Mouse (Mus musculus) megakaryocyte, adult 5-6 weeks (primary cell): ENCODE measurements around the gene Sfxn1. TPM values are rescaled to one million over a fixed set of nuclear protein-coding genes. Genes with fewer than 3 reads are reported as not detected.

ENCODE experiments used
- ATAC-seq: 2 replicates; pipeline ENCODE4 v1.8.0; 2016; ENCODE audit warnings: mild to moderate bottlenecking, inconsistent platforms; ENCODE audit not compliant: poor library complexity, severe bottlenecking
- total RNA-seq, 2 experiments: library from RNA; stranded (forward) in 1 of 2; stranded (reverse) in 1 of 2; fragments of 153-499, 151-499 nt in 1 of 2; fragments of 221-1000, 200-1000 nt in 1 of 2; gene quantifications; 2 replicates each; pipeline versions ENCODE4 v1.2.3 to v1.2.4; 2015 to 2017

The Sfxn1 gene
- total RNA-seq (2015) (41.1 and 41.5 TPM in 2 replicates), total RNA-seq (2017) (25.2 and 30.4 TPM in 2 replicates)

DNA sequence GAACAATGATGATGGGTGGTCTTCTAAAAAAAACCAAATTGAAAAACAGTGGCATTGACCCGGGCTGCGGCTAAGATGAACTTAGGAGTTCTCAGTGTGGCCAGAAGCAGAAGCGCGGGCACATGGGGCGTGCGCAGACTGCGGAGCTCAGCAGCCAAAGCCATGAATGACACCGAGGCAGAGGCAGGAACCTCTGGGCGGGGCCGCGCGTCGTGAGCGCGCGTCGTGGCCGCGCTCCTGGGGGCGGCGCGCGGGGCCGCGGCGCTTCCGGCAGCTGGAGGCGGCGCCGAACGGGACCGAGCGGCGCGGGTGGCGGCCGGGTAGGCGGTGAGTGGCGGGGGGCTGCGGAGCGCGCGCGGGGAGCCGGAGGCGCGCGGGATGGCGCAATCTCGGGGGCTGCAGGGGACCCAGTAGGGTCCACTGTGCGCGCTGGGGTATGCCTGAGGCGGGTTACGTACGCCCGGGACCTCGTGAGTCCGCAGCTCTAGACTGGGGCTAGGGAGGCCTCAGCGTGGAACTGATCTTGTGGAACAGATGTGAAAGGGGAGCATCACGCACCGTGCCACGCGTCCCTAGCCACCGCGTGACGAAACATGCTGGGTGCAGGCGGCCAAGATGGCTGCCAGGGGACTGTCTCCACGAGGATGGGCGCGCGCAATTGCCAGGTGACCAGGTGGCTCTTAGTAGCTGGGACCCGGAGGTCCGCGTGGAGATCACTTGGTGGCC is at the start of gene Sfxn1:
Gene Sfxn1 (plus strand): TSS at position 264 of the 726 bp plus-strand sequence.
- ATAC-seq: peak; percentile 94

DNA sequence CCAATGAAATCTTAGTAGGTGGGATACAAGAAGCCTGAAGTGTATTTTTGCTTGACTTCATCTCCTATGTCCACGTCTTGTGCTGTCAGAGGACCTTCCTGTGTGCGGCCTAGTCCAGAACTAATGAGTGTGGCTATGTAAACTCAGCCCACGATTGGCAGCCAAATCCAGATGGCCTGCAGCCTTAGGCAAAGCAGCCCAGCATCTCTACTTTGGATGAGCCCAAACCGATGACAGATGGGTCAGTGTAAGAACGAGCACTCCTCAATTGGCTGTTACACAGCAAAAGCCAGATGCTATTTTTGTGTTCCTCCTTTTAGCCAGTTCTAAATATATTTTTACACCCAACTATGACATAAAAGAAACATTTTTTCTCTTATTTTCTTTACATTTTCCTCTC is 48.4 kb upstream of the Sfxn1 start:
- ATAC-seq: no peak

DNA sequence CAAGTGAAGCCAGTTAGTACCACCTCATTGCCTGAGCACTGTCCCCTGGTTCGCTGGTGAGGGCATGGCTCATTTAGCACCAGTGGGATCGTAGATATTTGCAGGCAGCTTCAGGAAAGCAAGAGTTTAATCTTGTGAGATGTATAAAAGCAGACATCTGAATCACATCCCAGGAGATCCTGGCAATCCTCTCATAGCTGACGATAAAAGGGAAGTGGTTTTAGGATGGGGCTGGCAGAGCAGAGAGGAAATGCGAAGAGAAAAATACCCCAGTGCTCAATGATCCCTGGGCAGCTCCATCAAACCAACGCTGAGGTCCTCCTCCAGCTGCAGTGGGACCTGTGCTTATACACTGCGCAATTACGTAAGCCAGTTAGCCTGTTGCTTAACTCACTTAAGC is 44.6 kb upstream of the Sfxn1 start:
- ATAC-seq: no peak

DNA sequence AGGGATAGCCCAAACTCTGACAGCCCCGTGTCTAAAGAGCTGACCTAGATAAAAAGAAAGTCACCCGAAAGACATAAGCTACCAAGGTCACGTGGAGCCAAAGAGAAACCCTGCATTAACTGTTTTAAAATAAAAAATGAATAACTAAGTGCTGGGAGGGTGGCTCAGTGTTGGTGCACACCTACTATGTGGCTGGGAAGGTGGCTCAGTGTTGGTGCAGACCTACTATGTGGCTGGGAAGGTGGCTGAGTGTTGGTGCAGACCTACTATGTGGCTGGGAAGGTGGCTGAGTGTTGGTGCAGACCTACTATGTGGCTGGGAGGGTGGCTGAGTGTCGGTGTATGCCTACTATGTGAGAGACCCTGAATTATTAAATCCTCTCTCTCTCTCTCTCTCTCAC is 38.0 kb upstream of the Sfxn1 start:
- no peak for ATAC-seq

DNA sequence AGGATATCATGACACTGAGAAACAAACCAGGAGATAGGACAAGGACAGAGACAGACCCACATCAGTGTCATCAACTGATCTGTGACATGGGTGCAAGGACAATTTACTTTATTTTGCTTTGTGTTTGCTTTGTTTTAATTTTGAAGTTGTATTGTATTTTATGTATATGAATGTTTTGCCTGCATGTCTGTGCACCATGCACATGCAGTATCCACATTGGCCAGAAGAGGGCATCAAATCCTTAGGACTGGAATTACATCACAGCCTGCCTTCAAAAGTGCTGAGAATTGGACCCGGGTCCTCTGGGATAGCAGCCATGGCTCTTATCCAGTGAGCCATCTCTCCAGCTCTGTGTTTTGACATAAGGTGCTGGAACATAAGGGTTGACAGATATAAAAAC is 36.1 kb upstream of the Sfxn1 start:
- ATAC-seq: no peak

DNA sequence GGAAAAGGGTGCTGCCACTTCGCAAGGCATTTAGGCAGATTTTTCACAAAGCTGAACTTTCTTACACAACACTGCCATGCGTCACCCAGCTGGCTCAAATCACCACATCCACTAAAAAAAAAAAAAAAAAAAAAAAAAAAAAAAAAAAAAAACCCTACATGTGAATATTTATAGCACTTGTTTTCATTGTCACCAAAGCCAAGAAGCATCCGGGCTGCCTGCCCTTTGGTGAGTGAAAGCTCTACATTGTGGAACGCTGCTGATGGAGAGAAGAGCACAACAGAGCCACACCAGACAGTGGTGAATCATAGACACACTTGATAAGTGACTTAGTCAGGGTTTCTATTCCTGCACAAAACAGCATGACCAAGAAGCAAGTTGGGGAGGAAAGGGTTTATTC is 33.7 kb upstream of the Sfxn1 start:
- no peak for ATAC-seq

DNA sequence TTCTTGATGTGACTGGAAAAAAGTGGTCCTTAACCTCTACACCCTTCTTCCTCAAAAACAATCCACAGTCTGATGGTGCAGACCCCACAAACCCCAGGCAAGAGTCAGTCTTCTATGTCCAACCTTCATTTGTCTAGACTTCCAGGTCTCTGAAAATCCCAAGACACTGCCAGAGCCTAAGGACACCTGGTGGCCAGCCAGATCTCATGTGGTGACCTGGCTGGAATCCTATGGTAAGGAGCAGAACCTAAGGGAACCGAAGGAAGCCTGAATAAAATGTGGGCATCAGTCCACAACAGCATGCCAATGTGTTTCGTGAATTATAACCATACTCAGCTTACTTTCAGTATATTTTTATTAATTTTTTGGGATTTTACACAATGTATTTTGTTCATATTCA is 31.4 kb upstream of the Sfxn1 start:
- no peak for ATAC-seq

DNA sequence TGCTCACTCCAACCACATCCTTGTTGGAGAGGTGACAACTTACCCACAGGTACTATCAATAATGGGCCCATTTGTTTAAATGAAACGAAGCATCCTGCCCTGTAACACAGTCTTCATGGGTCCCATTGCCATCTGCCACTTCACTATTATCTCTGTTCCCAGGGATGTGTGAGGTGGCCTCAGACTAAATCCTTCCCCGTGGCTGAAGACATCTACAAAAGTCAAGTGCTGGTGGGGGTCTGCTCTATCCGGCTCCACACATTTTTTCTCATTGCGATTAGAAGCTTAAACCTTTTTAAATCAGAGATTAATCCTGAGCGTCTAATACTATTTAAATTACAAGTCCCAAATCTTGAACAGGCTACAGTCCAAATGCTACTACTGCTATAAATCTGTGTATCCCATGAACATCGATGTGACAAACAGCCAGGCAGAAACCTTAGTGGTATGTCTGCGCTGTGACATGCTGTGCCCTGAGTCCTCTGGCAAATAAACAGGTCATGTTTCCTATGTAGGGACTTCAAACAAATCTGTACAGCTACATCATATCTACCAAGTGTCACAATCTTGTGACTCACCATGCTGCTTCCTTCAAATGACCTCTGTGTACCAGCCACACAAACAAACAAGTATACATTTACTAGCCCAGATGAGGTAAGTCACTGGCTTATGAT is 22.9 kb upstream of the Sfxn1 start:
- ATAC-seq: no peak

DNA sequence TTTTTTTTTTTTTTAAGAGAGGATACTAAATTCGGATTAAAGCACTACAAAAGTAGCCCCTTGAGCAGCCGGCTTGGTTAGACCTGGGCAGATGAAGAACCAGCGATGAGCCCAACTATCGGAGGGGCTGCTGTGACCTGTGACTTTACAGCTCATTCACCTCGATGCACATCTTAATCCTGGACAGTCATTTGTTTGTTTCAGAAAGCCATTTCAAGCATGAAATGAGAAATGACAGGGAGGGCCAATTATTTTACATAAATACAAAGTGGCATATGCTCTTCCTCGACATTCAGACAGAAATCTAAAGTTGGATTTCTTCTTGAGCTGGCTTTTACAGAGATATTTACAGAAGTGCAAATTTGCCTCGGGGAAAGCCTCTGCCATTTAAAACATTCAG is 20.0 kb upstream of the Sfxn1 start:
- no peak for ATAC-seq

DNA sequence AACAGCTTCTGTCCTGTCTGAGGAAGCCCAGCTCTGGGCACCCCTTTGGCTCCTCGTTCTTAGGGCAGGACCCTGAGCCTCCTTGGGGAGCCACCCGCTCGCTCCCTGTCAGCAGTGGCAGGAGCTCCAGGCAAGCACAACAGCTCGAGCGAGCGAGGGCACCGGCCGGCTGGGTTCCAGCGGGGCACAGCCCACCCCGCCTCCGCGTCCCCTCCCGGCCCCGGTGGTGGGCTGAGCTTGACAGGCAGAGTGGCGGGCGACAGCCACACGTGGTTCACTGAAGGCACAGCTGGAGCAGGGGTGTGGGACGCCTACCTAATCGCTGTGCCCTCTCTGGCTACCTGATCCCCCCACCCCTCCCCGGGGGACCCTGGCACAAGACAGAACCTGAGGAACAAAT is 16.7 kb upstream of the Sfxn1 start:
- ATAC-seq: no peak

DNA sequence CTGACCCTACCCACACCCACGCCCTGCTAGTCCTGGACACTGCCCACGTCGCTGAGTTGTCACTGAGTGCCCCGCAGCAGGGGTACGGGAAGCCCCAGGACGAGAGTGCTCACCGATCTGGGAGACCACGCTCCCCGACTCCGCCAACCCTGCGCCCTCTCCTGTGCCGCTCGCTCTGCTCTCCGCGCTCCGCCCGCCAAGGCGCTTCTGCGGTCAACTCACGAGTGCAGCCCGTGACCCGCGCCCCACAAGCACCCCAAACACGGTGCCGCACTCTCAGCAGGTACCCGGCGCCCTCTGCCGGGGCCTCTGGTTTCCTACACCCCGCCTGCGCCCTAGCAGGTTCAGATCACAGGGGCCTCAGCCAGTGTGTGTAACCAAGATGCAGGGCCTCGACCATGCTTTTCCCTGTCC is 16.2 kb upstream of the Sfxn1 start, which contains the start of gene Drd1:
Gene Drd1 (minus strand): TSS at position 258 of the 414 bp plus-strand sequence.
- ATAC-seq: peak; percentile 79

DNA sequence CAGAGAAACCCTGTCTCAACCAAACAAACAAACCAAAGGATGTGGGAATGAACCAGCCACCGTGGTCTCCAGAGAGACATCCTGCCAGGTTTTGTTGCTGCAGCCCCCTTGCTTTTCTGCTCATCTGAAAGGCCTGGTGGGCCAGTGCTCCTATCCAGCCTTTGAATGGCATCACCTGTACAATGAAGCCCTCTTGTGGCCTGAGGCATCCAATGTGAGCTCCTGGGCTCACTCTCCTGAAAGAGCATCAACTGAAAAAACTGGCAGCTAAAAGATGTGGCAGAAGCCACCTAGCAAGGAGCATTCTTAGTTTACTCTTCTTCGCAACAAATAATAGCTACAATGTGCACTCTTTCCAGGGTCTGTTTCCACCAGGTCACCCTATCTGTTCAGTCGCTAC is 9.6 kb upstream of the Sfxn1 start:
- no peak for ATAC-seq

DNA sequence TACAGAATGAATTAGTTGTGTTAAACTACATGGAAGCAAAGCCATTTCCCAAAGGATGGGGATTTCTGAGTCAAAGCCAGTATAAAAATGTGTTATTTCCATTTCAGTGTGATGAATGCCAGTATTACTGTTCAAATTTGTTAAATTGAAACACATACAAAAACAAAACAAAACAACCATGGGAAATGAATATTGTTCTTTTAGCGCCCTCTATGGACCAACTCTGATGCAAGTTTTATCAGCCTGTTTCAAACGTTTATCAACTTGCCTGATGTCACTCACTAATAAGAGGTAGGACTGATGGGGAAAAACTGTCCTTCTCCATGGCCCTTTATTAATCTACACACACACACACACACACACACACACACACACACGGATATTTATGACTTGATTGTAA is 8.4 kb upstream of the Sfxn1 start:
- no peak for ATAC-seq

DNA sequence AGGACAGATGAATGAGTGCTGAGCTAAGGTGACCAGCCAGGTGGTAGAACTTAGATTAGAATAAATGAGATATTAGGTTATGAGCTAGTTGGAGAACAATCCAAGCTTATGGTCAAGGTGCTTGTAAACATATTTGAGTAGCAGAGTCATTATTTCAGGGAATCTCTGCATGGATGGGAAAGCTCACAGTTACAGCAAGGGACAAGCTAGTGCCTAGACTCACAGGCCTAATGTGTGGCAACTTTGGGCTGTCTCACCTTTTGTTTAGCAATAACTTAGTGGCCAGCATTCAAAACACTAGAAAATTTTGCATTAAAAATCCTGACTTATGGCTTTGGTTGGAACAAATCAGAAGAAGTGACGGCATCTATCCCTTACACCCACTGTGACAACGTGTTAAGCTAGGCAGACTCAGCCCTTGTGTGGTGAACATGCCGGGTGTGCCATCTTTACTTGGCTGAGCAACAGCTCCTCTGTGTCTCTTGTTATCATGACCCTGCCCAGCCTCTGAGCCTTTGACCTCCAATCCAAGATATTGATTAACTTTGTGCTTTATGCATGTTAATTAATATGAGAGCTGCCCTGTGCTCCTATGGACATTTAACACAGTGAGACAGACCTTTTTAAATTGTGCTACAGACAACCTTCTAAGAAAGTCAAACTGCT is 5.5 kb upstream of the Sfxn1 start:
- ATAC-seq: no peak

DNA sequence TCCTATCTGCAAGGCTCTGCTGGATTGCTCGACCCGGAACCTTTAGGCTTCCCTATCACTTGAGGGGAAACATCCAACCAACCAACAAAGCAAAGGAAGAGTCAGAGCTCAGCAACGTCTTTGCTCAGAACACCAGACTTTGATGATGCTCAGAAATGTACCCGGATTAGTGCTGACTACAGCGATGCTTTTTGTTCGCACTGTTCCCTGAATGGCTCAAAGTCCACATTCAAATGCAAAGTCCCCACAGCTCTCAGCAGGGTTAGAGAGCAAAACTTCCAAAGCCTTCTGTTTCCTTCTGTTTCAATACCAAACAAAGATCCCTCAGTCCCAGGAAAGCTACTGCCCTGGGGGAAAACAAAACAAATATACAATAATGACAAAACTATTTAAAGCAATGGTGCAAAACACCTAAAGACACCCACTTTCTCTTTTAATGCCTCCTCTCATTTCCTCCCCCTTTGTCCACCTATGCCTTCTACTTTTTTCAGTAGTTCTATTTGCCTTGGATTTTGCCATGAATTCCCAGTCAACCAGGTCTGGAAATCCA is 4.0 kb upstream of the Sfxn1 start:
- no peak for ATAC-seq

DNA sequence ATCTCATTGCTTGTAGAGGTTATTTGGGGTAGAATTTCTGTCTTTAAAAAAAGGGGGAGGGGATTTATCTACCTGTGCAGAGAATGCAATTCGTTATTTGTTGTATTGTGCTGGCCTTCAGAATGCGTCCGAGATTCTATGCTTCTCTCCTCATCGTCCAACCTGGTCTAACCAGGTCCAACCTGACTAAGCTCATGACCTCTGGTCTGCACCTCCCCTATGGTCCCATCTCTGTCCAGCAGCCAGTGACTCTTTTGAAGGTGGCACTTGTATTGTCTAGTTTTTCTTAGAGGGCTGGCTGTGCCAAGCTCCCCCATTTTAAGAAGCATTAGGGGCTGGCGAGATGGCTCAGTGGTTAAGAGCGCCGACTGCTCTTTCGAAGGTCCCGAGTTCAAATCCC is 658 bp upstream of the Sfxn1 start:
- no peak for ATAC-seq

DNA sequence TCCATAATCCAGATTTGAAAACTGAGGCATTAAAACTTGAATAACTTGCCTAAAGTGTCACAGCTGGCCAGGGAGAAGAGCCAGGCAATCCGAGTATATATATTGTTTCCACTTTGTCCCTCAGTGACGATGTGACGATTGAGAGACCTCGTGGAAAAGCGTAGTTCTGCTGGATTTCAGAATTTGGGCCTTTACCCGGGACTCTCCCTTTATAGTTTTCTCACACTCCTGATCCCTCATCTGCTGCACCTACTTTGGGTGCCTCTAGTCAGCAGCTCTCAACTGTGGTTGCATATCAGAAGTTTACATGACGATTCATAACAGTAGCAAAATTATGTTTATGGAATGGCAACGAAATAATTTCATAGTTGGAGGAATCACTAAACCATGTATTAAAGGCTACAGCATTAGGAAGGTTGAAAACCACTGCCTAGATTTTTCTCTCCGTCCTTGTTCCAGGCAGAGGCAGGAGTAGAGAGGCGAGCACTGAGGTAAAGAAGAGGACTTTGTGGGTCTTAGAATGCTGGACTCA is 923 bp downstream of the Sfxn1 start:
- no peak for ATAC-seq

DNA sequence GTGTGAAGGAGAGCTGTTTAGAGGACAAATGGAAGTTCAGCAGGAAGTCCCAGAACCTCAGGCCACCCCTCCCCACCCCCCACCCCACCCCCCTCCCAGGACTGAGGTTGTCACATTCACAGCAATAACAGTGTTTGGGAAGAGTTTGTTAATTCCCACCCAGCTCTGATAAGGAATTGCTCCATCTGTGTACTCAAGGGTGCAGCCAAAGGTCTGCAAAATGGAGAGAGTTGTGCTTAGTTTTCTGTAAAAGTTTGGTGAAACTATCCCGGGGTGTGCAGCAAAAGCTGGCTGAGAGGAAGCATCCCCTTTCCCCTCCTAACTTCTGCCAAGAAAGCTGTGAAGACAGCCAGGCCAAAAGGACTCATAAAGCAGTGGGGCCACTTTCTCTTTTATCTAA is 1.4 kb downstream of the Sfxn1 start:
- ATAC-seq: no peak

DNA sequence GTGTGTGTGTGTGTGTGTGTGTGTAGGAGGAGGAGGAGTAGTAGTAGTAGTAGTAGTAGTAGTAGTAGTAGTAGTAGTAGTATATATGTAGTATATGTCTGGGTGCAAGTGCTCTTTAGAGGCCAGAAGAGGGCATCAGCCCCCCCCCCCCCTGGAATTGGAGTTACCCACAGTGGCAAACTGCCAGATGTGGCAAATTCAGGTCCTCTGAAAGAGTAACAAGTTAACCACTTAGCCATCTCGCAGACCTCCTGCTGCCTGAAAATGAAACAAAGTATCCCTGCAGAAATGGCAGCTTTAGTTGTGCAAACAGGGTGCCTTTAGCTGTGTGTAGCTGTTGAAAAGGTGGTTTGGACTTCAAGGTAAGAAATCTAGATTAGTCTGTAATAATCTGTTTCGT is 1.8 kb downstream of the Sfxn1 start:
- ATAC-seq: no peak

DNA sequence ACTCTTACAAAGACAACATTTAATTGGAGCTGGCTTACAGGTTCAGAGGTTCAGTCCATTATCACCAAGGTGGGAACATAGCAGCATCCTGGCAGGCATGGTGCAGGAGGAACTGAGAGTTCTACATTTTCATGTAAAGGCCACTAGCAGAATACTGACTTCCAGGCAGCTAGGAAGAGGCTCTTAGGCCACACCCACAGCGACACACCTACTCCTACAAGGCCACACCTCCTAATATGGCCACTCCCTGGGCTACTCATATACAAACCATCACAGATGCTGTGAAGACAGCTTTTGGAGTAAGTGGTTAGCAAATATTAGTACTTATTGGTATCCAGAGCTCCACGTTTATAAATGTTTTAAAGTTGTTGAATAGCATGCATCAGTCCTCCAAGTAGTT is 3.7 kb downstream of the Sfxn1 start:
- ATAC-seq: no peak

DNA sequence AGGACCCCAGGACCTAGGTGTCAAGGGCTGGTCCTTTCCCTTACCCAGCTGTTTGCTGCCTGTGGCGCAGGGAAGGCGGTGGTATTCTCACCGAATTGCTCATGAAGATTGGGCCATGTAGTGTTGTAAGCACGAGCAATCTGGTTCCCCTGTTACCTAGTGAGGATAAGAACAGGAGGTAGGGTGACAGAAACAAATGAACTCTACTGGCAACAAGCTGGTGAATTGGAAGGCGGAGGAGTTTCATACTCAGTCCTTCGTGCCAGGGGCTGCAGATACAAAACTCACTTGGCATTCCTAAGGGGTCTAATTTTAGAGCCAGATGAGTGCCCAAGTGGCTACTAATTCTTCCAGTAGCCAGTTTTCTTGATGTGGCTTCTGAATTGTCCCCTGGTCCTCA is 4.4 kb downstream of the Sfxn1 start:
- no peak for ATAC-seq
